Mouse (Mus musculus) kidney, embryonic 16.5 days (tissue): ENCODE measurements around the gene Ctdnep1. TPM values are rescaled to one million over a fixed set of nuclear protein-coding genes. Genes with fewer than 3 reads are reported as not detected.

Experiments
- ATAC-seq: fragments of 200-750 bp; cut with Nextera tagmentation; 2 replicates; pipeline ENCODE4 v1.8.0; 2017; ENCODE audit warnings: moderate TSS enrichment; ENCODE audit not compliant: low FRiP score, low TSS enrichment
- H3K27ac ChIP-seq: fragments of 300-500 bp; sonication (generic); 2 replicates; pipeline ENCODE4 v1.5.1; 2014; ENCODE audit warnings: low read length
- H3K27me3 ChIP-seq: fragments of 300-500 bp; sonication (generic); 2 replicates; pipeline ENCODE4 v1.6.1; 2014; ENCODE audit warnings: low read length, control low read depth, mixed read lengths; ENCODE audit not compliant: insufficient read depth
- H3K36me3 ChIP-seq: fragments of 300-500 bp; sonication (generic); 2 replicates; pipeline ENCODE4 v1.6.1; 2014; ENCODE audit warnings: low read length, control low read depth, mixed read lengths; ENCODE audit not compliant: insufficient read depth
- H3K4me1 ChIP-seq: fragments of 300-500 bp; sonication (generic); 2 replicates; pipeline ENCODE4 v1.6.1; 2014; ENCODE audit warnings: low read length, control low read depth, mixed read lengths; ENCODE audit not compliant: insufficient read depth
- H3K4me2 ChIP-seq: fragments of 300-500 bp; sonication (generic); replicated peaks from 2 replicates; pipeline ENCODE4 v1.6.1; 2014; ENCODE audit warnings: low read depth, low read length
- H3K4me3 ChIP-seq: fragments of 300-500 bp; sonication (generic); 2 replicates; pipeline ENCODE4 v1.5.1; 2014; ENCODE audit warnings: mild to moderate bottlenecking, low read length
- H3K9ac ChIP-seq: fragments of 300-500 bp; sonication (generic); replicated peaks from 2 replicates; pipeline ENCODE4 v1.6.1; 2014; ENCODE audit warnings: low read length
- H3K9me3 ChIP-seq: fragments of 300-500 bp; sonication (generic); 2 replicates; pipeline ENCODE4 v1.6.1; 2016; ENCODE audit warnings: low read length, control low read depth
- WGBS: fragments of 180-500 bp; shearing (Covaris S2); extraction: QIAGEN DNeasy Blood & Tissue Kit; methylation state at CpG from one replicate; pipeline ENCODE4 v1.1.7; 2014; 5-methylcytosine and 5-hydroxymethylcytosine counted together
- polyA plus RNA-seq: library from polyadenylated mRNA; unstranded; fragments of >200 nt; fragmentation: Nextera tagmentation; extraction: Ambion mirVana; gene quantifications from 2 replicates; pipeline ENCODE4 v1.2.1, GENCODE M21; 2015

The Ctdnep1 gene
- polyA plus RNA-seq = 35.7 and 35.8 TPM in 2 replicates

- 0% methylated on average over 43 of the region's 43 CpGs for WGBS
- peak within 1 kb of the TSS; percentile 99 for H3K27ac ChIP-seq
- peak within 1 kb of the TSS; percentile 99 for H3K9ac ChIP-seq
- H3K27me3 ChIP-seq = no peaks in the 10 kb centered on the region
- peak within 1 kb of the TSS; percentile 86 for H3K4me2 ChIP-seq
- ATAC-seq = peak; percentile 36
- H3K4me3 ChIP-seq = peak within 1 kb of the TSS; percentile 100
- H3K36me3 ChIP-seq = peaks cover 38% of the 10 kb centered on the region
- H3K4me1 ChIP-seq = peaks cover 28% of the 10 kb centered on the region
- no peaks in the 10 kb centered on the region for H3K9me3 ChIP-seq
Measured at GRCm38 (mm10) chr11:69981141-69981762, at the start of gene Ctdnep1. Ctdnep1 (plus strand) TSS chr11:69981156.

- H3K27ac ChIP-seq = no peak overlapping the region
- WGBS = 74% methylated on average over 8 of the region's 8 CpGs
- H3K4me1 ChIP-seq = peaks cover 17% of the 10 kb centered on the region
- H3K9ac ChIP-seq = no peak overlapping the region
- no peaks in the 10 kb centered on the region for H3K9me3 ChIP-seq
- ATAC-seq = no peak
- no peak overlapping the region for H3K4me3 ChIP-seq
- peaks cover 6% of the 10 kb centered on the region; the same call in 1 of the 2 replicates for H3K27me3 ChIP-seq
- no peaks in the 10 kb centered on the region for H3K36me3 ChIP-seq
- no peak overlapping the region for H3K4me2 ChIP-seq
Measured at GRCm38 (mm10) chr11:69931769-69932168, 49.2 kb upstream of the Ctdnep1 start.

- H3K27ac ChIP-seq = no peak overlapping the region
- ATAC-seq = no peak
- no peak overlapping the region for H3K9ac ChIP-seq
- H3K36me3 ChIP-seq = no peaks in the 10 kb centered on the region
- H3K4me3 ChIP-seq = no peak overlapping the region
- H3K9me3 ChIP-seq = no peaks in the 10 kb centered on the region
- WGBS = 40% methylated on average over 3 of the region's 3 CpGs
- peaks cover 10% of the 10 kb centered on the region; the same call in 1 of the 2 replicates for H3K27me3 ChIP-seq
- H3K4me2 ChIP-seq = no peak overlapping the region
- peaks cover 22% of the 10 kb centered on the region for H3K4me1 ChIP-seq
Measured at GRCm38 (mm10) chr11:69932254-69932653, 48.7 kb upstream of the Ctdnep1 start.

- Histone ChIP-seq H3K27me3 (peaks cover 10% of the 10 kb centered on the region), H3K4me2 (no peak overlapping the region), H3K9ac (no peak overlapping the region), H3K4me3 (no peak overlapping the region), H3K4me1 (peaks cover 30% of the 10 kb centered on the region), H3K27ac (no peak overlapping the region), H3K36me3 (no peaks in the 10 kb centered on the region), H3K9me3 (no peaks in the 10 kb centered on the region)
- ATAC-seq = no peak
- 75% methylated on average over 4 of the region's 4 CpGs for WGBS
Measured at GRCm38 (mm10) chr11:69933066-69933465, 47.9 kb upstream of the Ctdnep1 start.

- Histone ChIP-seq H3K9ac (no peak overlapping the region; the same call in 1 of the 2 replicates), H3K27me3 (peaks cover 10% of the 10 kb centered on the region), H3K27ac (no peak overlapping the region), H3K4me2 (peak overlapping the region; percentile 47), H3K4me1 (peaks cover 31% of the 10 kb centered on the region), H3K4me3 (peak overlapping the region; percentile 25), H3K36me3 (no peaks in the 10 kb centered on the region), H3K9me3 (no peaks in the 10 kb centered on the region)
- peak; percentile 60 for ATAC-seq
- WGBS = under 1% methylated on average over 18 of the region's 18 CpGs
Measured at GRCm38 (mm10) chr11:69934169-69934568, 46.8 kb upstream of the Ctdnep1 start.

GRCm38 (mm10) chr11:69934681-69935080, 46.3 kb upstream of the Ctdnep1 start:
- Histone ChIP-seq H3K27ac (no peak overlapping the region; the same call in 1 of the 2 replicates), H3K9me3 (no peaks in the 10 kb centered on the region), H3K9ac (no peak overlapping the region; the same call in 1 of the 2 replicates), H3K36me3 (no peaks in the 10 kb centered on the region), H3K4me3 (no peak overlapping the region), H3K4me2 (peak overlapping the region; percentile 47), H3K4me1 (peaks cover 31% of the 10 kb centered on the region), H3K27me3 (peaks cover 10% of the 10 kb centered on the region)
- WGBS = 10% methylated on average over 6 of the region's 6 CpGs
- no peak for ATAC-seq

GRCm38 (mm10) chr11:69935137-69935879, 45.6 kb upstream of the Ctdnep1 start, which contains the start of gene Ybx2:
Ybx2 (plus strand) TSS chr11:69935796.
- H3K9ac ChIP-seq = peak within 1 kb of the TSS; percentile 70
- H3K4me1 ChIP-seq = peaks cover 31% of the 10 kb centered on the region
- peaks cover 10% of the 10 kb centered on the region for H3K27me3 ChIP-seq
- 1% methylated on average over 52 of the region's 62 CpGs for WGBS
- peak within 1 kb of the TSS; percentile 99 for H3K4me2 ChIP-seq
- no peaks in the 10 kb centered on the region for H3K36me3 ChIP-seq
- H3K9me3 ChIP-seq = no peaks in the 10 kb centered on the region
- peak within 1 kb of the TSS; percentile 58 for H3K4me3 ChIP-seq
- H3K27ac ChIP-seq = peak within 1 kb of the TSS; percentile 54; the same call in 1 of the 2 replicates
- ATAC-seq = peak; percentile 87

- no peaks in the 10 kb centered on the region for H3K9me3 ChIP-seq
- H3K9ac ChIP-seq = peak overlapping the region; percentile 70
- 2% methylated on average over 27 of the region's 30 CpGs for WGBS
- peak overlapping the region; percentile 54; the same call in 1 of the 2 replicates for H3K27ac ChIP-seq
- peak overlapping the region; percentile 58 for H3K4me3 ChIP-seq
- no peaks in the 10 kb centered on the region for H3K36me3 ChIP-seq
- ATAC-seq = no peak
- peaks cover 10% of the 10 kb centered on the region for H3K27me3 ChIP-seq
- H3K4me2 ChIP-seq = peak overlapping the region; percentile 99
- peaks cover 31% of the 10 kb centered on the region for H3K4me1 ChIP-seq
Measured at GRCm38 (mm10) chr11:69936156-69936555, 44.8 kb upstream of the Ctdnep1 start.

GRCm38 (mm10) chr11:69936714-69937347, 44.1 kb upstream of the Ctdnep1 start:
- Histone ChIP-seq H3K4me2 (peak overlapping the region; percentile 99), H3K9me3 (no peaks in the 10 kb centered on the region), H3K27me3 (peaks cover 10% of the 10 kb centered on the region), H3K36me3 (no peaks in the 10 kb centered on the region), H3K4me3 (peak overlapping the region; percentile 58), H3K4me1 (peaks cover 31% of the 10 kb centered on the region), H3K9ac (peak overlapping the region; percentile 70), H3K27ac (peak overlapping the region; percentile 54; the same call in 1 of the 2 replicates)
- 23% methylated on average over 9 of the region's 9 CpGs for WGBS
- no peak for ATAC-seq
